Mouse (Mus musculus): ENCODE results near the gene Fam131b.

The Fam131b gene

DNA sequence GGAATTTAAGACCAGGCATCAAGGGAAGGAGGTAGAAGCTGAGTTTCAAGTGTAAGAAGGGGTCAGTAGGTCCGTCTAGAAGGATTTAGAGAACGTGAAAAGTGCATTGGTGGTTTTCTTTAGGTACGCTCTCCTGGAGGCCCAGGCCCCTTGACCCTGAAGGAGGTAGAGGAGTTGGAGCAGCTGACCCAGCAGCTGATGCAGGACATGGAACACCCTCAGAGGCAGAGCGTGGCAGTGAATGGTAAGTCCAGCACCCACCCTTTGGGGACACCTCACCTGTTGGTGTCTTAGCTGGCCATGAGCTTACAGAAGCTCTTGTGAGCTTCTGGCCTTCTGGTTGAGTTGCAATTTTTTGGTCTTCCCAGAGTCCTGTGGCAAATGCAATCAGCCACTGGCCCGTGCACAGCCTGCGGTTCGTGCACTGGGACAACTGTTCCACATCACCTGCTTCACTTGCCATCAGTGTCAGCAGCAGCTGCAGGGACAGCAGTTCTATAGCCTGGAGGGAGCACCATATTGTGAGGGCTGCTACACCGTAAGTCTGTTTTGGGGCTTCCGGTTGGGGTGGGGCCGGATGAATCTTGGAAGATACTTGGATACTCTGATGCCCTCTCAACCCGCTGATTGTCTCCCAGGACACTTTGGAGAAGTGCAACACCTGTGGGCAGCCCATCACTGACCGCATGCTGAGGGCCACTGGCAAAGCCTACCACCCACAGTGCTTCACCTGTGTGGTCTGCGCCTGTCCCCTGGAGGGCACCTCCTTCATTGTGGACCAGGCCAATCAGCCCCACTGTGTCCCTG lies 31.6 kb upstream of the Fam131b start:
- no peak for DNase-seq

DNA sequence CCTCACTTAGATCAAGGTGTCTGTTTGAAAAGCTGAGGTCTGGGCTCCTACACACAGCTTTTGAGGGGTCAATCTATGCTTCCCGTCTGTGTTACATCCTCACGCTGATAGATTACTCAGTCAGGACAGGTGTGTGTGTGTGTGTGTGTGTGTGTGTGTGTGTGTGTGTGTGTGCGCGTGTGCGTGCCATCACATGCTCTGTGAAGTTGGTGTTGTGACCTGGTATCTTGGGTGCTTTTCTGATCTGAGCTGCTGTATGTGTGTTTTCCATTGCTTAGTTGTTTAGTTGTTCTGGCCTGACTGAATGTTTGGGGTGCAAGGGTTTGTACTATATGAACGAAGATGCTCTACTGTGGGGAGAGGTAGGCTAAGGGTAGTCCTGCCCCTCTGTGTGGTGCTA lies 30.9 kb upstream of the Fam131b start:
- no peak for DNase-seq

GRCm38 (mm10) chr6:42354076-42355019 lies 29.9 kb upstream of the Fam131b start:
- no peak for DNase-seq

DNA sequence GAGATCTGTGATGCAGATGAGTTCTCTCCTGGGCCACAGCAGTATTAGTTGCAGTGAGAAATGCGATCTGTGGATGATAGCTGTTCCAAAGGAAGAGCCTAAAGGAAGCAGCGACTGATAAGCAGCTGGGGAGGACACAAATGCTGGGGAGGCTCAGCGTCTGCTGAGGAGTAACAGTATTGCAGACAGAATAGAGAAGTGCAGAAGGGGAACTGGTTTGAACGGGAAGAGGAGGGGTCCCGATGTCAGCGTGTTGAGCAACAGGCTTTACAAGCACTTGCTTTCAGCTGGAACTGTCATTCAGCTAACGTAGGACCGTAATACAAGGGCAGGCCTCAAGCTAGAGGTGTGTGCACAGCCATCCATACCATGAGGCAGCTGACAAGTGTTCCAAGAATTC lies 28.7 kb upstream of the Fam131b start:
- no peak for DNase-seq

DNA sequence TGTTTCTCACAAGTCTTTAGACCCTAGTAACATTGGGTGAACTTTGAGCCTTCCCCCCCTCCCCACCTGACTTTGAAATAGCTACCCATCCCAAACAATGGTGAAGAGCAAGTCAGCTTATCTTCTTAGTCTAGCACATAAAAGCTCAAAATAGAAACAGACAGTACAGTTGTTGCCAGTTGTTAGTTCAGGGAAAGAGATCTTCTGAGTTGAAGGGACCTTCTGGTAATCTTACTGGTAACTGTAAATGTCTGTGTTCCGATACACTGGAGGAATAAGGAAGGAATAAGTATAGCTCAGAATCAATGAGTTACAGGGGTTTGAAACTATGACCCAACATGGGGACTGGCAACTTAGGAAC lies 28.0 kb upstream of the Fam131b start:
- DNase-seq, result no peak

- DNase-seq, result no peak
Observed at GRCm38 (mm10) chr6:42351776-42352485, 27.5 kb upstream of the Fam131b start.

- peak; percentile 68 for DNase-seq
Observed at GRCm38 (mm10) chr6:42350968-42351775, 26.7 kb upstream of the Fam131b start.

DNA sequence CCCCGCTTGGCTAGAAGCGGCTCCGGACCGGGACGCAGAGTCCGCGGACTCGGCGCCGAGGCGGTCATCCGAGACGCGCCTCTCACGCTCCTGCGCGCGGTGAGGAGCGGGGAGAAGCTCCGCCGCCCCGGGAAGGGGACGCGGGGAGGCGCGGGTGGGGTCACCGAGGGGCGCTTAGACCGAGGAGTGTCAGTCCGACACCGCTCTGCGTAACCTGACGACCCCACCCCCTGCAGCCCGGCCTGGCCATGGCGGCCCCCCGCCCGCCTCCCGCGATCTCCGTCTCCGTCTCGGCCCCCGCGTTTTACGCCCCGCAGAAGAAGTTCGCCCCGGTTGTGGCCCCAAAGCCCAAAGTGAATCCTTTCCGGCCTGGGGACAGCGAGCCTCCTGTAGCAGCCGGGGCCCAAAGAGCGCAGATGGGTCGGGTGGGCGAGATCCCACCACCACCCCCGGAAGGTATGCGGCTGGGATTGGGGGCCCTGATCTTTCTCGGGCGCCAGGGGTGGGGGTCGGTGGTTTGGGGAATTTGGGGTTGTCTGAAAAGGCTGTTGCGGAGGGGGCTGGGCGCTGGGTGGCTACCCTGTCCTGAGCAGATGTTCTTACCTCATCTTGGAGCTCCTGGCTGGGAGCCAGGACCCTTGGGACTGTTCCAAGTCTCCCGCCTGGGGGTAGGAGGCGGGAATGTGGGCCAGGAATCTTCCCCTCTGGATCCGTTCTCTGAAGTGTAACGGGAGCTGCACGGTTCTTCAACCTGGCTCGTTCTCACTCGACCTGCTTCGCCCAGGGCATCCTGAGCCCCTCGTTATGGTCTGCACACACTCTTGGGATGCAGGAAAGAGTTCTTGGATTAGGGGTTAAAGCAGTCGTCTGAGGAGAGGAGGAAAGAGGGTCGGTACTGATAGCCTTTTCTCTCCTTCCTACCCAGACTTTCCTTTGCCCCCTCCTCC lies 25.9 kb upstream of the Fam131b start:
- DNase-seq, result peak; percentile 87

DNA sequence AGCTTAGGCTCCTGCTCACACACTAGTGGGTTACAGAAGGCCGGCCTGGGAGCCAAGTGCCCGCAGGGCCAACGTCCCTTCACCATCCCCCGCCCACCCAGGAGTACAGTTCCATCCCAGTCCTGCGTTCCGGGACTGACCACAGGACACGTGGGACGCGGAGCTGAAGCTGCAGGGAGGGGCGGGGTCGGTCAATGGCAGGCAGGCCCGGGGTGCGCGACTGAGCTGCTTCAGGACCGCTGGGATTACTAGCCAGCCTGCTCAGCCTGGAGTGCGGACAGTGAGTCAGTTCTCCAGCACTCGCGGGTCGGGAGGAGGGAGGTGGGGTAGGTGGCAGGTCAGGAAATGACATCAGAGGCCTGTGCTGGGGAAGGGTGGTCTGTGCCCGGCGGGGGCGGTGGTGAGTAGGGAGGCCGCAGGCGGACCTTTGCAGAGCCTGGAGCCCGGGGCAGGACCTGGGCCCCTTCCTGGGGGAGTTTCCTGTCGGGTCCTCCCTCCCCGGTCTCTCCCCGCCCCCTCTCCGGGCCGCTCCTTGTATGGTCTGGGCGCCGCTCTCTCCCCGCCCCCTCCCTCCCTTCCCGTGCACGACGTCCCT lies 25.1 kb upstream of the Fam131b start, which contains the start of gene Zyx:
Gene Zyx, plus strand, starts transcription at position 205 of the 595 bp plus-strand sequence.
- DNase-seq, result peak; percentile 96

DNA sequence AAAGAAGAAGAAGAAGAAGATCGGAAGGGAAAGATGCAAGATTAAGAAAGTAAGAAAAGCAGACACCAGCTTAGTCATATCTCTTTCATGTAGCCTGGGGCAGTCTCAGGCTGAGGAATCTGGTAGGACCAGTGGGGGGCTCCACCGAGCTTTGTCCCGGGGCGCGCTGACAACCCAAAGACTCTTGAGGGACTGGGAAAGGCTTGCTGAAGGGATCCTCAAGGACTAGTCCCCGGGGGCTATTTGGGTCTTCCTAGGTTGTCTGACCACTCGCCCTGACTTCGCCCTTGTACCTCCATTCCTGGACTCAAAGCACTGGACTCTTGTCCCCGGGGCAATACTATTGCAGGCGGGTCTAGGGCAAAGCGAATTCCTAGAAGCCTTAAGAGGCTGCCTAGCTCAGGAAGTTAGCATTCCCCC lies 24.6 kb upstream of the Fam131b start:
- DNase-seq, result peak; percentile 84

DNA sequence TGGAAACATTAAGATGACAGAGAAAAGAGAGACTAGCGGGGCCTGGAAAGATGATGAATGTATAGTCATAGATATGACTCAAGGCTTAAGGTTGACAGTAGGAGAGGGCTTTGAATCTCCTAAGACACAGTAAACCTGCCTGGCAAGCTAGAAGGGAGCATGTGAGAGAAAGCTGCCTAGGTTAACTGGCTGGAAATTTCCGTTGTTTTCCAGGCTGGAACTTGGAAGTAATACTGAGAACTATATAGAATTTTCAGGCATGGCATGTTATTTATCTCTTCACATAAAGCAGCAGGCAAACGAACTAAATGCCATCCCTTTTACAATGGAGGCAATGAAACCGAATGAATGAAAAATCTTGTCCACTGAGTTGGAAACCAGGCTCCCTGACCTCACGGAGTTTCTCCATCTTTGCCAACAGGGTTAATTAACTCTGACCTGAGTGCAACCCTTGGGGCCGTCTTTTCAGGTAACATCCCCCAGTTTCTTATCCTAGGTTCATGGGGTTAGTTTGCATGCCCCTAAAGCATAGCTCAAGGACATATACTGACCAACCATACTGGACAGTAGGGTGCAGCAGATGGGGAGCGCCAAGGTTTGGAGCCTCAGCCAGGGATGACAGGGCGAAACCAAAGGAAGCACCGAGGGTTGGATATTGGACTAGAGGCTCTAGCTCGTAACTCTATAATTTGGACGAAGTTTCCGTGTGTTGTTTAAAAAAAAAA lies 24.0 kb upstream of the Fam131b start:
- DNase-seq, result peak; percentile 80

DNA sequence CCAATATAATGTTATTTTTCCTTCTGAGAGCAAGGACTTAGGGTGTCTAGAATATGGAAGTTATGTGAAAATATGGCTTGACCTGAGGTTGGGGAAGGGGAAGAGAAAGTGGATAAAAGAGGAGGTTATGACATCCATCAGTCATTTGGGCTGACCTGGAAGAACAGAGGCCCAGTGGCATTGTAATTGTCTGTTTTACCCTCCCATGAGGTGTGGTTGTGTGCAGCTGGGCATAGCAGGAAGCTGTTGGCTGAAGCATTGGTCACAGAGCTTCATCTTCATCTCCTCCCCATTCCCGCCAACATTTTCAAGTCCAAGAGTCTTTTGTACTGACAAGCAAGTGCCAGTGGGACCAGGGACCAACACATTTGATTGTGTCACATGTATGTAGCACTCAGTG lies 19.8 kb upstream of the Fam131b start:
- DNase-seq, result peak; percentile 51

DNA sequence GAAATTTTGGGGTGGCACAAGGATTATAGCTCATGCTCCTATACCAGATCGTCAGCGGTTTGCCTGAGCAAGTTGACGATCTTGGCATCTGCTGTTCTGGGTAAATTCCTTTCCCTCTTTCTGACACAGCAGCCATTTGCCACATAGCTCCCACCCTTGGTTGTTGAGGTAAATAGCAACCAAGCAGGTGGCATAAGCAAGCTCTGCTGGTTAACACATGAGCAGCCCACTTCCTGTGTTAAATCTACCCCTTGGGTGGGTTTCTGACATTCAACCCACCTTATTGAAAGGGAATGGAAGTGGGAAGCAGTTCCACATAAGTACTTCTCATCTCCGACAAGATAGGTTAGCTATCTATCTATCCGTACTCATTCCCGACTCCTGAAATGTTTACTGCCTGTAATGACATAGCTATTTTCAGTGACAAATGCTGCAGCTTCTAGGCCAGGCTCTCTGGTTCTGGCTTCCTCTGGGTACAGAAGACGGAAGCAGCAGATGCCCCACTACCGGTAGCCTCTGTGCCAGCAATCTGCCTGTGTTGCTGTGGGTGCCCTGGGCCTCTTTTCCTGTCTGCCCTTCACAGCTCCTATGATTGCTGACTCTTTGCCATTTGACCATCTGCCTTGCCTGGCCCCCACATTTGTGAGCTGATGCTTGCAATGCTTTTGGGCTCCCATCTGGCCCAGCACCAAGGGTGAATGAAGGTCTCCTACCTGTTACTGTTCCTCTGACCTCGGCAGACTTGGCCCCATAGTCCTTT lies 19.1 kb upstream of the Fam131b start:
- DNase-seq, result peak; percentile 98

DNA sequence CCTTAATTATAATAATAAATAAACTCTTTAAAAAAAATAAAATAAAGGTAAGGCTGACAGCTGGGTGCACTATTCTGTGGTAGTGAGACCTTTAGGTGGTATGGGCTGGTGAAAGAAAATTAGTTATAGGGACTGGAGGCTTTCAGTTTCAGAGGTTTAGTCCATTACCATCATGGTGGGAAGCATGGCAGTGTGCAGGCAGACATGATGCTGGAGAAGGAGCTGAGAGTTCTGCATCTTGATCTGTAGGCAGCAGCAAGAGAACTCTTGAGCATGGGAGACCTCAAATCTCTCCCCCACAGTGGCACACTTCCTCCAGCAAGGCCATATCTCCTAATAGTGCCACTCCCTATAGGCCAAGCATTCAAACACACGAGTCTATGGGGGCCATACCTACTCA lies 17.7 kb upstream of the Fam131b start:
- no peak for DNase-seq

DNA sequence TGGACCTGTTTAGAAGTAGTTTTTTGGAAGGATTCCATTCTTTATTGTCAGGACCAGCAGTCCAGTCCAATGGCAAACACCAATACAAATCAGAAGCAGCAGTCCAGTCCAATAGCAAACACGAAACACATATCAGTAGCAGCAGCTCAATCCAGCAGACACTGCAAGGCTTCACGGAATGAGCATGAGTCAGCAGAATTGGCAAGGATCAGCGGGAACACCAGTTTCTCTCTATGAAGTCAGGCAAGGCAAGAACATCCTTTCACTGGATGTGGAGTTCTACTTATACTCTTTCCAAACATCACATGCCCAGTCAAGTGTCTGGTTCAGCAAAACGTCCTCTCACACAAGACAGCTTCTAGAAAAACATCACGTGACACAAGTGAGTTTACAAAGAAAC lies 15.5 kb upstream of the Fam131b start:
- DNase-seq, result no peak

DNA sequence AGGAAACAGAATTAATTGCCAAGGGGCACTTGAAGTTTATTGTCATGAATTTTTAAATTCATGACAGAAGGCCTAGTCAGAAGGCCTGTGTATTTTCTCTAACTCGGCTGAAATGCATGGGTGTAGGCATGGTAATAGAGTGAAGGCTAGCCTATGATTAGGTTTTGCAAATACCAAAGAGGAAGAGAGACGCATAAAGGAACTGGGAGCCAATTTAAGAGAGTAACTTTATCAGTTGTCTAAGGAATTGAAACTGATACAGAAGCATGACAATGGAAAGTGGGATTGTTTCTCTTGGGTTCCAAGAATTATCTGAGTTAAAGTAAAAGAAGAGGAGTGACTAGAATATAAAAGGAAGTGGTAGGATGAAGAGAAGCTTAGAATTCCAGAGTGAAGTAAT lies 14.7 kb upstream of the Fam131b start:
- no peak for DNase-seq

- no peak for DNase-seq
Observed at GRCm38 (mm10) chr6:42330946-42331345, 6.5 kb upstream of the Fam131b start.

DNA sequence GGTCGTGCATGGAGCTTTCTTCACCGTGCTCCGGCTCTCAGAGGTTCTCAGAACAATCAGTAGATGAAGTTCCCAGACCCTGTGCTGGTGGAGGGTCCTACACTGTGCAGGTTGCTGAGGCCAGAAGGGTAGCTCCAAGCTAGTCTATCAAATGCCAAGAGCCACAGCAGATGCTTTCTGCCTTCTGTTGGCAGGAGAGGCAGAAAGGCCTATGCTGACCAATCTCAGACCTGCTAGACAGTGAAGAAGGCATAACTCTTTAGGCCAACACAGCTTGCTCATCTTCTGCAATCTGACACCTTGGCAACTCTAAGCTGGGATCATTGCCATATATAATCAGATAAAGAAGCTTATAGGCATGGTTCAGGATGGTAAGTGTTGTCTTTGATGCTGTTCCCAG lies 5.8 kb upstream of the Fam131b start:
- peak; percentile 84 for DNase-seq

GRCm38 (mm10) chr6:42328757-42329156 lies 4.3 kb upstream of the Fam131b start:
- no peak for DNase-seq

All from cerebellum, adult 9-11 months (tissue).